Mouse (Mus musculus): ENCODE results near the gene Rnf220. TPM values are rescaled to one million over a fixed set of nuclear protein-coding genes. Genes with fewer than 3 reads are reported as not detected.

Gene Rnf220
- polyA plus RNA-seq, 1 experiment from 2014 or later, result 55.9 TPM

Other genes starting within 250 kb of the Rnf220 start
- gene Tmem53, start 245.1 kb downstream of the Rnf220 start, polyA plus RNA-seq (2016; fragmentation: Nextera tagmentation; extraction: Ambion mirVana), result 1.8 and 2.3 TPM in 2 replicates
- 0.17 TPM in 1 of 2 replicates, not detected in the other for gene Armh1, start 244.9 kb downstream of the Rnf220 start, polyA plus RNA-seq (2016; fragmentation: Nextera tagmentation; extraction: Ambion mirVana)
- 53.7 and 57.8 TPM in 2 replicates for gene Eri3, start 53.3 kb upstream of the Rnf220 start, polyA plus RNA-seq (2016; fragmentation: Nextera tagmentation; extraction: Ambion mirVana)
- gene Dmap1, start 185.2 kb upstream of the Rnf220 start, polyA plus RNA-seq (2016; fragmentation: Nextera tagmentation; extraction: Ambion mirVana), result 30.4 and 31.1 TPM in 2 replicates
- not detected in 2 replicates for gene Gm12845, start 227.4 kb upstream of the Rnf220 start, polyA plus RNA-seq (2016; fragmentation: Nextera tagmentation; extraction: Ambion mirVana)

Measured in liver, embryonic 12.5 days (tissue).